Comparison of ENCODE assay signal across 8 mouse cellular contexts in the genomic region with DNA sequence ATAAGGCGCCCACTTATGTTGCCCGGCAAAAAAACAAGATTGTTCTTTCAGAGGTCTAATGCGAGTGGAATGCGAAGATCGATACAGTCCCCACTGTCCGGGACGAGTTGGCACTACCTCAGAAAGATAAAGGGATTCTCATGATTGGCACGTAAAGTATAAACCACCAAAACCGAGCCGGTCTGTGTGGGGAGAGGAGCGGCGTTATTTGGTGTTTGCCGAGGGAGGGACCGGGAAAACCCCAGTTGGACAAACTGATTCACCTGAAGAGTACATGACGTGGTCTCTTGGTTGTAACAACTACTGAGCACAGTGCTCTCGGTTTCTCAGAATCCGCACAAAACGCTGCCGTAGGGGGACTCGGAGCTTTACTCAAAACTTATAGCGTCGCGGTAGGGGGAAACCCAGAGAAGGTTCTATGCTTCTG. TPM values are rescaled to one million over a fixed set of nuclear protein-coding genes. Genes with fewer than 3 reads are reported as not detected.
DNase-seq lines count a peak whose midpoint lies in the region; ATAC-seq and TF ChIP-seq lines count a peak whose summit lies in the region.

No protein-coding gene starts in this region.

- peak overlapping the region; percentile 95 for H3K27ac ChIP-seq in kidney, embryonic 16.5 days (ENCODE audit: low read length)
- H3K27ac ChIP-seq in bone marrow macrophage, adult 2 months (ENCODE audit: insufficient read depth, low read depth, low read length), result 0 out of 2 replicates have a peak overlapping the region, but pooled peaks have one; percentile 8
- peak overlapping the region; percentile 83 for H3K27ac ChIP-seq in hindbrain, embryonic 15.5 days (replicated peaks)

- H3K9ac ChIP-seq in kidney, embryonic 16.5 days (replicated peaks; ENCODE audit: low read length), result peak overlapping the region; percentile 85
- peak overlapping the region; percentile 57 for H3K9ac ChIP-seq in hindbrain, embryonic 15.5 days

- peak overlapping the region; percentile 86 for H3K4me2 ChIP-seq in kidney, embryonic 16.5 days (replicated peaks; ENCODE audit: low read depth, low read length)
- H3K4me2 ChIP-seq in hindbrain, embryonic 15.5 days, result peak overlapping the region; percentile 87

- H3K36me3 ChIP-seq in kidney, embryonic 16.5 days (ENCODE audit: insufficient read depth, low read length), result peaks cover 25% of the 10 kb centered on the region
- peaks cover 25% of the 10 kb centered on the region for H3K36me3 ChIP-seq in hindbrain, embryonic 15.5 days

- H3K27me3 ChIP-seq in kidney, embryonic 16.5 days (ENCODE audit: insufficient read depth, low read length), result no peaks in the 10 kb centered on the region
- H3K27me3 ChIP-seq in hindbrain, embryonic 15.5 days, result no peaks in the 10 kb centered on the region

- 0% methylated on average over 23 of the region's 23 CpGs for WGBS in kidney, embryonic 16.5 days
- 1% methylated on average over 23 of the region's 23 CpGs for WGBS in hindbrain, embryonic 15.5 days

- peaks cover 45% of the 10 kb centered on the region for H3K4me1 ChIP-seq in kidney, embryonic 16.5 days (ENCODE audit: insufficient read depth, low read length)
- peaks cover 13% of the 10 kb centered on the region for H3K4me1 ChIP-seq in bone marrow macrophage, adult 2 months (ENCODE audit: control insufficient read depth, insufficient read depth, low read length)
- H3K4me1 ChIP-seq in hindbrain, embryonic 15.5 days (replicated peaks), result peaks cover 58% of the 10 kb centered on the region

- DNase-seq in kidney, adult 8-10 months, result no peak
- DNase-seq in lung, postnatal 36 days, result peak; percentile 27
- no peak for DNase-seq in layer of hippocampus, postnatal 36 days
- no peak for DNase-seq in cerebellum, adult 9-10 months
- no peak for DNase-seq in retina, postnatal 1 day

- H3K9me3 ChIP-seq in kidney, embryonic 16.5 days (ENCODE audit: low read length), result no peaks in the 10 kb centered on the region
- no peaks in the 10 kb centered on the region for H3K9me3 ChIP-seq in hindbrain, embryonic 15.5 days

- ATAC-seq in kidney, embryonic 16.5 days (ENCODE audit: low FRiP score, low TSS enrichment), result no peak
- ATAC-seq in hindbrain, embryonic 15.5 days (ENCODE audit: low FRiP score, low read depth), result no peak

- H3K4me3 ChIP-seq in kidney, embryonic 16.5 days (ENCODE audit: low read length), result peak overlapping the region; percentile 73
- H3K4me3 ChIP-seq in bone marrow macrophage, adult 2 months (ENCODE audit: insufficient read depth, low read length), result peak overlapping the region; percentile 78
- H3K4me3 ChIP-seq in hindbrain, embryonic 15.5 days, result peak overlapping the region; percentile 78

- no peak for TF ChIP-seq POLR2A in bone marrow macrophage, adult 2 months (IDR thresholded peaks at IDR 0.05; ENCODE audit: borderline replicate concordance, low read depth, low read length)

- TF ChIP-seq CTCF in bone marrow macrophage, adult 2 months (IDR thresholded peaks at IDR 0.05; ENCODE audit: low read depth, low read length), result no peak

RNA-seq across cellular contexts. Expression of gene Tlcd1, which starts 0.4 kb away (rescaled TPM):
- 35.1 and 36.1 TPM in 2 replicates for polyA plus RNA-seq in kidney, embryonic 16.5 days (2015; fragmentation: Nextera tagmentation; extraction: Ambion mirVana)
- 2.2 and 2.5 TPM in 2 replicates for polyA plus RNA-seq in bone marrow macrophage, adult 2 months (2012; ENCODE audit: insufficient read depth, insufficient read length, missing spikeins)
- polyA plus RNA-seq in hindbrain, embryonic 15.5 days (2015; fragmentation: Nextera tagmentation; extraction: Ambion mirVana), result 12.8 and 13.2 TPM in 2 replicates
- 10 to 100 TPM; 22.3 to 24.0 TPM for total RNA-seq in layer of hippocampus, postnatal 36 days (2021)

RNA-seq across cellular contexts. Expression of gene Nek8, which starts 0.4 kb away (rescaled TPM):
- 27.9 and 29.1 TPM in 2 replicates for polyA plus RNA-seq in kidney, embryonic 16.5 days (2015; fragmentation: Nextera tagmentation; extraction: Ambion mirVana)
- 4.8 and 5.2 TPM in 2 replicates for polyA plus RNA-seq in bone marrow macrophage, adult 2 months (2012; ENCODE audit: insufficient read depth, insufficient read length, missing spikeins)
- 7.5 and 8.5 TPM in 2 replicates for polyA plus RNA-seq in hindbrain, embryonic 15.5 days (2015; fragmentation: Nextera tagmentation; extraction: Ambion mirVana)
- total RNA-seq in layer of hippocampus, postnatal 36 days (2021), result 1 to 10 TPM; 2.4 to 2.5 TPM

RNA-seq across cellular contexts. Expression of gene Rpl23a, which starts 6.5 kb away (rescaled TPM):
- 1,090 and 1,147 TPM in 2 replicates for polyA plus RNA-seq in kidney, embryonic 16.5 days (2015; fragmentation: Nextera tagmentation; extraction: Ambion mirVana)
- polyA plus RNA-seq in bone marrow macrophage, adult 2 months (2012; ENCODE audit: insufficient read depth, insufficient read length, missing spikeins), result 867 and 1,013 TPM in 2 replicates
- 743 and 824 TPM in 2 replicates for polyA plus RNA-seq in hindbrain, embryonic 15.5 days (2015; fragmentation: Nextera tagmentation; extraction: Ambion mirVana)
- total RNA-seq in layer of hippocampus, postnatal 36 days (2021), result 100 to 1,000 TPM; 714 to 715 TPM

RNA-seq across cellular contexts. Expression of gene Rab34, which starts 11.3 kb away (rescaled TPM):
- polyA plus RNA-seq in kidney, embryonic 16.5 days (2015; fragmentation: Nextera tagmentation; extraction: Ambion mirVana), result 128 and 130 TPM in 2 replicates
- polyA plus RNA-seq in bone marrow macrophage, adult 2 months (2012; ENCODE audit: insufficient read depth, insufficient read length, missing spikeins), result 28.8 and 30.5 TPM in 2 replicates
- polyA plus RNA-seq in hindbrain, embryonic 15.5 days (2015; fragmentation: Nextera tagmentation; extraction: Ambion mirVana), result 58.0 and 65.7 TPM in 2 replicates
- 10 to 100 TPM; 26.8 to 28.5 TPM for total RNA-seq in layer of hippocampus, postnatal 36 days (2021)

RNA-seq across cellular contexts. Expression of gene Traf4, which starts 11.5 kb away (rescaled TPM):
- polyA plus RNA-seq in kidney, embryonic 16.5 days (2015; fragmentation: Nextera tagmentation; extraction: Ambion mirVana), result 108 and 110 TPM in 2 replicates
- 0.68 TPM in 1 of 2 replicates, not detected in the other for polyA plus RNA-seq in bone marrow macrophage, adult 2 months (2012; ENCODE audit: insufficient read depth, insufficient read length, missing spikeins)
- polyA plus RNA-seq in hindbrain, embryonic 15.5 days (2015; fragmentation: Nextera tagmentation; extraction: Ambion mirVana), result 98.7 and 102 TPM in 2 replicates
- total RNA-seq in layer of hippocampus, postnatal 36 days (2021), result 10 to 100 TPM; 10.9 to 15.0 TPM

Comparison
In these comparisons a context has a peak if more than half of its experiments do, and no peak if none do; other contexts are left out.
1. H3K27ac ChIP-seq: peak in every context shown above with its lines; median percentile 95 in kidney, embryonic 16.5 days; 83 in hindbrain, embryonic 15.5 days; 8 in bone marrow macrophage, adult 2 months.